8 mouse cellular contexts compared by ENCODE assay signal in genomic region chr12:8817467-8818232, GRCm38 (mm10). TPM values are rescaled to one million over a fixed set of nuclear protein-coding genes. Genes with fewer than 3 reads are reported as not detected.
DNase-seq lines count a peak whose midpoint lies in the region.

No protein-coding gene starts in this region.

- H3K9me3 ChIP-seq in midbrain, embryonic 10.5 days (replicated peaks), result no peaks in the 10 kb centered on the region

- peak overlapping the region; percentile 49; the same call in 1 of the 2 replicates for H3K27ac ChIP-seq in midbrain, embryonic 10.5 days (replicated peaks)

- intact Hi-C loops in heart, postnatal 36 days (cut with DNase I), result no loop called here

- 38% methylated on average over 13 of the region's 13 CpGs for WGBS in midbrain, embryonic 10.5 days

- peak; percentile 21 for DNase-seq in embryo, embryonic 10 days (ENCODE audit: low spot score)
- no peak for DNase-seq in embryo, embryonic 10.5 days (ENCODE audit: low spot score)
- peak; percentile 67 for DNase-seq in urinary bladder, postnatal 14 days (ENCODE audit: low spot score)
- no peak for DNase-seq in urinary bladder, postnatal 10 days (ENCODE audit: low spot score)
- peak; percentile 40 to 48 for DNase-seq in heart, postnatal 36 days
- DNase-seq in midbrain, embryonic 10.5 days (ENCODE audit: low spot score), result no peak
- DNase-seq in right cerebral cortex, postnatal 36 days (ENCODE audit: low spot score in 2 of 2), result no peak
- DNase-seq in layer of hippocampus, adult 9-10 months (ENCODE audit: low spot score), result no peak

- H3K27me3 ChIP-seq in midbrain, embryonic 10.5 days (ENCODE audit: low read depth, poor library complexity, severe bottlenecking), result no peaks in the 10 kb centered on the region

- H3K4me1 ChIP-seq in midbrain, embryonic 10.5 days, result peaks cover 5% of the 10 kb centered on the region

- no peaks in the 10 kb centered on the region for H3K36me3 ChIP-seq in midbrain, embryonic 10.5 days

- no peak overlapping the region for H3K4me3 ChIP-seq in midbrain, embryonic 10.5 days

RNA-seq across cellular contexts. Expression of gene Sdc1, which starts 46.5 kb away (rescaled TPM):
- total RNA-seq in heart, postnatal 36 days (2021), result 1 to 10 TPM; 5.2 to 6.9 TPM
- polyA plus RNA-seq in midbrain, embryonic 10.5 days (2016; fragmentation: Nextera tagmentation; extraction: Ambion mirVana), result 110 and 128 TPM in 2 replicates

Comparison
In these comparisons a context has a peak if more than half of its experiments do, and no peak if none do; other contexts are left out.
1. DNase-seq: peak in embryo, embryonic 10 days (single experiment), urinary bladder, postnatal 14 days (single experiment) and heart, postnatal 36 days (2 of 2); none in embryo, embryonic 10.5 days (single experiment), urinary bladder, postnatal 10 days (single experiment), midbrain, embryonic 10.5 days (single experiment), right cerebral cortex, postnatal 36 days (0 of 2) and layer of hippocampus, adult 9-10 months (single experiment).